ENCODE assay signal across 16 mouse cellular contexts in genomic region chr5:77387414-77387704, GRCm38 (mm10). TPM values are rescaled to one million over a fixed set of nuclear protein-coding genes. Genes with fewer than 3 reads are reported as not detected.
DNase-seq lines count a peak whose midpoint lies in the region; ATAC-seq and TF ChIP-seq lines count a peak whose summit lies in the region.
"Had no signal": no experiment of that assay in that cellular context is flagged by ENCODE, and none has a peak within 500 bp of the region (broad histone marks: within the 10 kb centered on the region; RNA-seq: fewer than 3 reads in every experiment).

No protein-coding gene starts in this region.

- TF ChIP-seq CTCF in heart, postnatal 0 days (IDR thresholded peaks at IDR 0.05; ENCODE audit: low read depth) = no peak

- WGBS in heart, postnatal 0 days = 56% methylated on average over 8 of the region's 8 CpGs
- WGBS in heart, embryonic 11.5 days (ENCODE audit: insufficient replicate concordance) = 71% methylated on average over 8 of the region's 8 CpGs
- WGBS in hindbrain, embryonic 16.5 days = 89% methylated on average over 8 of the region's 8 CpGs

- no peak for DNase-seq in heart, postnatal 0 days (ENCODE audit: low spot score)
- peak; percentile 43 for DNase-seq in kidney, postnatal 10 days
- no peak for DNase-seq in kidney, adult 11 months
- DNase-seq: cerebellum, adult 9-10 months; gastrocnemius, postnatal 36 days; lung, adult 18-20 months; thymus, postnatal 36 days had no signal

- peaks cover 14% of the 10 kb centered on the region for H3K4me1 ChIP-seq in heart, postnatal 0 days (ENCODE audit: control insufficient read depth, insufficient read depth)
- H3K4me1 ChIP-seq in heart, embryonic 11.5 days (ENCODE audit: control insufficient read depth, insufficient read depth, low read length) = peaks cover 15% of the 10 kb centered on the region
- H3K4me1 ChIP-seq in brown adipose tissue, adult 24 weeks (ENCODE audit: control insufficient read depth, insufficient read depth, insufficient read length, low read length) = peaks cover 35% of the 10 kb centered on the region
- no peaks in the 10 kb centered on the region for H3K4me1 ChIP-seq in hindbrain, embryonic 16.5 days (ENCODE audit: control insufficient read depth, insufficient read depth, low read depth, low read length)
- H3K4me1 ChIP-seq: embryonic facial prominence, embryonic 10.5 days; forebrain, embryonic 12.5 days; midbrain, embryonic 10.5 days had no signal

- no peaks in the 10 kb centered on the region for H3K9me3 ChIP-seq in heart, postnatal 0 days (replicated peaks; ENCODE audit: control insufficient read depth, low read length)
- no peaks in the 10 kb centered on the region for H3K9me3 ChIP-seq in heart, embryonic 11.5 days (replicated peaks; ENCODE audit: control insufficient read depth, low read length)
- H3K9me3 ChIP-seq in hindbrain, embryonic 16.5 days (ENCODE audit: control insufficient read depth, low read length) = no peaks in the 10 kb centered on the region
- H3K9me3 ChIP-seq: embryonic facial prominence, embryonic 10.5 days; forebrain, embryonic 12.5 days; heart, embryonic 13.5 days; midbrain, embryonic 10.5 days had no signal

- no peak overlapping the region for H3ac ChIP-seq in myocyte (ENCODE audit: control insufficient read depth, insufficient read length)

- TF ChIP-seq EP300 in heart, postnatal 0 days (IDR thresholded peaks at IDR 0.05; ENCODE audit: low read depth) = no peak

- H3K4me2 ChIP-seq in heart, postnatal 0 days (ENCODE audit: low read depth, low read length) = no peak overlapping the region
- H3K4me2 ChIP-seq in heart, embryonic 11.5 days = no peak overlapping the region
- peak overlapping the region; percentile 62 for H3K4me2 ChIP-seq in myocyte (ENCODE audit: low read depth)
- no peak overlapping the region for H3K4me2 ChIP-seq in hindbrain, embryonic 16.5 days (ENCODE audit: low read length)
- H3K4me2 ChIP-seq: forebrain, embryonic 12.5 days; heart, embryonic 13.5 days had no signal

- no peaks in the 10 kb centered on the region for H3K79me2 ChIP-seq in myocyte (ENCODE audit: control insufficient read depth, insufficient read depth)

- no peak overlapping the region for H3K9ac ChIP-seq in heart, postnatal 0 days (replicated peaks; ENCODE audit: low read depth, low read length)
- no peak overlapping the region for H3K9ac ChIP-seq in heart, embryonic 11.5 days (ENCODE audit: low read depth, low read length)
- no peak overlapping the region for H3K9ac ChIP-seq in hindbrain, embryonic 16.5 days (ENCODE audit: low read depth, low read length)
- H3K9ac ChIP-seq: forebrain, embryonic 12.5 days; heart, embryonic 13.5 days had no signal

- no peak for ATAC-seq in heart, postnatal 0 days (ENCODE audit: insufficient read depth, low read depth)
- no peak; the same call in 1 of the 2 replicates for ATAC-seq in heart, embryonic 11.5 days (replicated peaks; ENCODE audit: insufficient number of reproducible peaks, low FRiP score, low TSS enrichment)
- ATAC-seq in hindbrain, embryonic 16.5 days = no peak

- no peak overlapping the region for H3K4me3 ChIP-seq in heart, postnatal 0 days (ENCODE audit: low read depth, low read length)
- H3K4me3 ChIP-seq in heart, embryonic 11.5 days (ENCODE audit: low read depth, low read length) = no peak overlapping the region
- H3K4me3 ChIP-seq in brown adipose tissue, adult 24 weeks (ENCODE audit: insufficient read depth, low read depth, low read length) = no peak overlapping the region
- no peak overlapping the region for H3K4me3 ChIP-seq in myocyte
- no peak overlapping the region for H3K4me3 ChIP-seq in hindbrain, embryonic 16.5 days (ENCODE audit: low read length)
- H3K4me3 ChIP-seq: embryonic facial prominence, embryonic 10.5 days; forebrain, embryonic 12.5 days; heart, embryonic 13.5 days; midbrain, embryonic 10.5 days had no signal

- no peak for TF ChIP-seq POLR2A in myocyte (IDR thresholded peaks at IDR 0.05; ENCODE audit: insufficient read length, low read depth)

- peak overlapping the region; percentile 69 for H3K27ac ChIP-seq in heart, postnatal 0 days (ENCODE audit: low read depth)
- no peak overlapping the region for H3K27ac ChIP-seq in heart, embryonic 11.5 days (ENCODE audit: low read depth, low read length)
- peak overlapping the region; percentile 94 for H3K27ac ChIP-seq in brown adipose tissue, adult 24 weeks (replicated peaks; ENCODE audit: low read depth, low read length)
- no peak overlapping the region for H3K27ac ChIP-seq in hindbrain, embryonic 16.5 days (ENCODE audit: low read depth, low read length)
- H3K27ac ChIP-seq: embryonic facial prominence, embryonic 10.5 days; forebrain, embryonic 12.5 days; heart, embryonic 13.5 days; macrophage; midbrain, embryonic 10.5 days had no signal

- H3K36me3 ChIP-seq in heart, postnatal 0 days (replicated peaks; ENCODE audit: control insufficient read depth, insufficient read depth, low read length) = no peaks in the 10 kb centered on the region
- no peaks in the 10 kb centered on the region for H3K36me3 ChIP-seq in heart, embryonic 11.5 days (ENCODE audit: control insufficient read depth, insufficient read depth, low read length)
- no peaks in the 10 kb centered on the region for H3K36me3 ChIP-seq in myocyte (ENCODE audit: control insufficient read depth, insufficient read depth)
- no peaks in the 10 kb centered on the region for H3K36me3 ChIP-seq in hindbrain, embryonic 16.5 days (ENCODE audit: control insufficient read depth, insufficient read depth, low read length)
- H3K36me3 ChIP-seq: embryonic facial prominence, embryonic 10.5 days; forebrain, embryonic 12.5 days; heart, embryonic 13.5 days; midbrain, embryonic 10.5 days had no signal

- H3K27me3 ChIP-seq in heart, postnatal 0 days (ENCODE audit: control insufficient read depth, insufficient read depth, low read length) = no peaks in the 10 kb centered on the region
- H3K27me3 ChIP-seq in heart, embryonic 11.5 days (ENCODE audit: control insufficient read depth, insufficient read depth, low read length) = no peaks in the 10 kb centered on the region
- H3K27me3 ChIP-seq in myocyte (ENCODE audit: control insufficient read depth, insufficient read depth, insufficient read length) = no peaks in the 10 kb centered on the region
- H3K27me3 ChIP-seq in hindbrain, embryonic 16.5 days (replicated peaks; ENCODE audit: control insufficient read depth, insufficient read depth, low read length) = no peaks in the 10 kb centered on the region
- H3K27me3 ChIP-seq: forebrain, embryonic 12.5 days; heart, embryonic 13.5 days had no signal

TF ChIP-seq in myocyte, 11 proteins besides CTCF, POLR2A, EP300 and RAD21:
- no peak for TF ChIP-seq CEBPB (IDR thresholded peaks at IDR 0.05; ENCODE audit: insufficient read depth, poor library complexity, severe bottlenecking)
- no peak for TF ChIP-seq REST (IDR thresholded peaks at IDR 0.05; ENCODE audit: insufficient read depth, insufficient read length)
- no peak for TF ChIP-seq POLR2AphosphoS2 (IDR thresholded peaks at IDR 0.05; ENCODE audit: insufficient read length, low read depth)
- no peak for TF ChIP-seq E2F4 (IDR thresholded peaks at IDR 0.05; ENCODE audit: insufficient read depth)
- no peak for TF ChIP-seq TCF12 (IDR thresholded peaks at IDR 0.05; ENCODE audit: insufficient read depth, poor library complexity, severe bottlenecking)
- TF ChIP-seq TCF3 (IDR thresholded peaks at IDR 0.05; ENCODE audit: insufficient read length, low read depth) = no peak
- no peak for TF ChIP-seq MYOG (IDR thresholded peaks at IDR 0.05; ENCODE audit: control insufficient read depth in 1 of 3, insufficient read depth in 1 of 3, insufficient read length in 2 of 3, low read depth in 2 of 3)
- TF ChIP-seq SRF (IDR thresholded peaks at IDR 0.05; ENCODE audit: control insufficient read depth, insufficient read length, low read depth) = no peak
- TF ChIP-seq MAX (IDR thresholded peaks at IDR 0.05; ENCODE audit: low read depth) = no peak
- TF ChIP-seq MYOD1 (IDR thresholded peaks at IDR 0.05; ENCODE audit: control insufficient read depth in 1 of 3, insufficient read length in 2 of 3, low read depth in 2 of 3) = no peak
- TF ChIP-seq USF1 (IDR thresholded peaks at IDR 0.05; ENCODE audit: low read depth) = no peak

RNA-seq across cellular contexts. Expression of gene Igfbp7, which starts 20.5 kb away (rescaled TPM):
- 106 and 151 TPM in 2 replicates for total RNA-seq in heart, postnatal 0 days (2014; rRNA removed; ENCODE audit: low replicate concordance)
- polyA plus RNA-seq in heart, postnatal 0 days (2015; fragmentation: Nextera tagmentation; extraction: Ambion mirVana) = 218 and 230 TPM in 2 replicates
- polyA plus RNA-seq in heart, embryonic 11.5 days (2014; fragmentation: Nextera tagmentation; extraction: Ambion mirVana) = 35.3 and 38.1 TPM in 2 replicates
- 85.5 and 137 TPM in 2 replicates for polyA plus RNA-seq in brown adipose tissue, adult 24 weeks (2012; ENCODE audit: insufficient read depth, insufficient read length, missing spikeins)
- polyA plus RNA-seq in myocyte (2012; fragmentation: generic; extraction: Trizol) = 201 TPM
- polyA plus RNA-seq in hindbrain, embryonic 16.5 days (2015; fragmentation: Nextera tagmentation; extraction: Ambion mirVana) = 78.7 and 80.6 TPM in 2 replicates

Comparison
In these comparisons a context has a peak if more than half of its experiments do, and no peak if none do; other contexts are left out.
1. H3K27ac ChIP-seq: peak in heart, postnatal 0 days (single experiment) and brown adipose tissue, adult 24 weeks (single experiment); none in heart, embryonic 11.5 days (single experiment) and hindbrain, embryonic 16.5 days (single experiment).